Mouse (Mus musculus) C2C12 (cell line): ENCODE data around the gene Itga1. TPM values are rescaled to one million over a fixed set of nuclear protein-coding genes. Genes with fewer than 3 reads are reported as not detected.

ENCODE experiments used
- H3K27me3 ChIP-seq: one replicate; pipeline ENCODE4 v1.6.1; 2011; ENCODE audit not compliant: control insufficient read depth, insufficient read depth, insufficient read length
- H3K36me3 ChIP-seq: one replicate; pipeline ENCODE4 v1.6.1; 2011; ENCODE audit not compliant: control insufficient read depth, insufficient read depth
- H3K4me3 ChIP-seq: one replicate; pipeline ENCODE4 v1.5.1; 2011; ENCODE audit warnings: mild to moderate bottlenecking, control low read depth; ENCODE audit not compliant: poor library complexity, insufficient read depth, severe bottlenecking
- H3K79me2 ChIP-seq: one replicate; pipeline ENCODE4 v1.6.1; 2011; ENCODE audit not compliant: control insufficient read depth, insufficient read depth
- H3K79me3 ChIP-seq: one replicate; pipeline ENCODE4 v1.6.1; 2011; ENCODE audit warnings: low read depth, control low read depth
- H3ac ChIP-seq: one replicate; pipeline ENCODE3; 2011; ENCODE audit warnings: low read depth; ENCODE audit not compliant: control insufficient read depth, insufficient read length
- CEBPB ChIP-seq: IDR thresholded peaks from one replicate; pipeline ENCODE4 v1.6.1; 2011; ENCODE audit warnings: low read depth, mild to moderate bottlenecking, control low read depth, moderate library complexity
- CTCF ChIP-seq: IDR thresholded peaks from one replicate; pipeline ENCODE4 v1.5.1; 2011; ENCODE audit not compliant: control insufficient read depth, insufficient read depth, insufficient read length
- FOSL1 ChIP-seq: IDR thresholded peaks from one replicate; pipeline ENCODE4 v1.8.0; 2011; ENCODE audit warnings: mild to moderate bottlenecking, low read length; ENCODE audit not compliant: poor library complexity, insufficient read depth, severe bottlenecking
- MAX ChIP-seq: IDR thresholded peaks from one replicate; pipeline ENCODE4 v1.6.1; 2011; ENCODE audit warnings: mild to moderate bottlenecking, control low read depth
- MYOD1 ChIP-seq: IDR thresholded peaks from one replicate; pipeline ENCODE4 v1.6.1; 2011; ENCODE audit warnings: low read depth; ENCODE audit not compliant: control insufficient read depth, insufficient read length
- MYOG ChIP-seq: IDR thresholded peaks from one replicate; pipeline ENCODE4 v1.6.1; 2011; ENCODE audit not compliant: control insufficient read depth, insufficient read length; ENCODE audit errors: extremely low read depth
- USF1 ChIP-seq: IDR thresholded peaks from one replicate; pipeline ENCODE4 v1.6.1; 2011; ENCODE audit warnings: low read depth, mild to moderate bottlenecking, control low read depth, moderate library complexity
- polyA plus RNA-seq: library from polyadenylated mRNA; unstranded; fragments of >200 nt; fragmentation: generic; extraction: Trizol; gene quantifications from one replicate; pipeline ENCODE4 v1.2.1, GENCODE M21; 2012; ENCODE audit warnings: missing spikeins

Itga1 gene
- polyA plus RNA-seq, 1 experiment: 0.04 TPM

DNA sequence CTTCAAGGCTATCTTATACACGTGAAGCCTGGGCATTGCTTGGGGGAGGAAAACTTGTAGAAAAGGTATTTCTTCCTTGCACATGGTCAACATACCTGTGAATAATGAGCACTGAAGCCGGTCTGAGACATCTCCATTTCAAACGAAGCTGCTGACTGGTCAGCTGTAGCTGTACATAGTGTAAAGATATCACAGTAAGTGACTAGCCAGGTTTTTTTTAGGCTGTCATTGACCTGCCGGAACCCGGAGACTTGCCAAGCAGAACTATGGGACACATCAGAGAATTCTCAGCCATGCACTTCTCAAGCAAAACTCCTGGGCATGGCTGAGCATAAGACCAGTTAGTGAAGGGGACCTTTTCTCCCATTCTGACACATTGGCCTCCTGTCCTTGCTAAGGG, 99.6 kb downstream of the Itga1 start:
- no peak for TF ChIP-seq MAX
- TF ChIP-seq USF1: no peak
- no peak for TF ChIP-seq MYOG
- no peak for TF ChIP-seq CTCF
- TF ChIP-seq FOSL1: no peak
- no peak for TF ChIP-seq CEBPB
- TF ChIP-seq MYOD1: no peak
- H3K27me3 ChIP-seq: no peaks in the 10 kb centered on the region

GRCm38 (mm10) chr13:114999582-114999981, 102.2 kb downstream of the Itga1 start:
- H3K79me2 ChIP-seq: no peaks in the 10 kb centered on the region
- H3K79me3 ChIP-seq: no peaks in the 10 kb centered on the region
- H3ac ChIP-seq: no peak overlapping the region
- no peaks in the 10 kb centered on the region for H3K27me3 ChIP-seq
- TF ChIP-seq MAX (no peak), USF1 (no peak), FOSL1 (no peak), MYOG (no peak), MYOD1 (no peak)
- no peaks in the 10 kb centered on the region for H3K36me3 ChIP-seq
- H3K4me3 ChIP-seq: no peak overlapping the region

More for the DNA sequence above, 99.6 kb downstream of the Itga1 start:
- no peak overlapping the region for H3K4me3 ChIP-seq
- H3K79me2 ChIP-seq: no peaks in the 10 kb centered on the region
- no peaks in the 10 kb centered on the region for H3K79me3 ChIP-seq
- no peak overlapping the region for H3ac ChIP-seq
- H3K36me3 ChIP-seq: no peaks in the 10 kb centered on the region

DNA sequence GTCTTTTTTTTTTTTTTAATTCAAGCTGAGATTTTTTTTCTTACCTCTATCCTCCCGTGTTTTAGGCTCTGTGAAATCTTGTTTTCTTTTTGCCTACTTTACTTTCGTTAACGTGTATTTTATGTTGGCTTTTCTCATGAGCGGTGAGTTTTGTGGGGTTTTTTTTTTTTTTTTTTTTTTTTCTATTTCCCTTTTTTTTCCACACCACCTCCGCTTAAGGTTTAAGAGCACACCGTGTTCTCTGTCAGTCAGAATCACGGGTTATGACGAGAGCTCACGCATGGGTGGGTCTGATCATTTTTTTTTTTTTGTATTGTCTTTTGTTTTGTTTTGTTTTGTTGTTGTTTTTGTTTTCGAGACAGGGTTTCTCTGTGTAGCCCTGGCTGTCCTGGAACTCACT, 103.7 kb downstream of the Itga1 start:
- TF ChIP-seq MAX (no peak), USF1 (no peak), FOSL1 (no peak), MYOD1 (no peak), CEBPB (no peak), MYOG (no peak), CTCF (no peak)
- H3K4me3 ChIP-seq: no peak overlapping the region

GRCm38 (mm10) chr13:114992260-114993014, 109.3 kb downstream of the Itga1 start:
- no peak overlapping the region for H3ac ChIP-seq
- no peaks in the 10 kb centered on the region for H3K79me2 ChIP-seq
- no peak overlapping the region for H3K4me3 ChIP-seq
- TF ChIP-seq CTCF: no peak
- TF ChIP-seq FOSL1: no peak
- TF ChIP-seq USF1: no peak
- TF ChIP-seq MYOD1: no peak
- TF ChIP-seq MAX: no peak
- no peak for TF ChIP-seq MYOG
- TF ChIP-seq CEBPB: no peak
- no peaks in the 10 kb centered on the region for H3K36me3 ChIP-seq
- H3K27me3 ChIP-seq: no peaks in the 10 kb centered on the region
- no peaks in the 10 kb centered on the region for H3K79me3 ChIP-seq

More for the DNA sequence above, 103.7 kb downstream of the Itga1 start:
- Histone ChIP-seq H3K27me3 (no peaks in the 10 kb centered on the region), H3K79me3 (no peaks in the 10 kb centered on the region), H3ac (no peak overlapping the region), H3K79me2 (no peaks in the 10 kb centered on the region), H3K36me3 (no peaks in the 10 kb centered on the region)

GRCm38 (mm10) chr13:114987668-114988067, 114.1 kb downstream of the Itga1 start:
- H3K27me3 ChIP-seq: no peaks in the 10 kb centered on the region
- no peaks in the 10 kb centered on the region for H3K36me3 ChIP-seq
- TF ChIP-seq USF1 (no peak), CEBPB (no peak), MYOG (no peak), MYOD1 (no peak), FOSL1 (no peak), MAX (no peak), CTCF (no peak)
- no peaks in the 10 kb centered on the region for H3K79me2 ChIP-seq
- no peak overlapping the region for H3ac ChIP-seq
- H3K79me3 ChIP-seq: no peaks in the 10 kb centered on the region
- no peak overlapping the region for H3K4me3 ChIP-seq
